Mouse (Mus musculus) fat pad, adult 2 months (tissue): ENCODE measurements around the gene Mlf2.
"Not testable (repeated sequence)": the region's sequence is repeated elsewhere in the genome, so short reads cannot be mapped to it uniquely, and the experiment has no call there.

Experiments used
- DNase-seq: peaks from one replicate; pipeline ENCODE4 v3.0.0-alpha.2; 2011; ENCODE audit warnings: low read depth, low spot score; ENCODE audit errors: extremely low read depth

Mlf2 gene

DNA sequence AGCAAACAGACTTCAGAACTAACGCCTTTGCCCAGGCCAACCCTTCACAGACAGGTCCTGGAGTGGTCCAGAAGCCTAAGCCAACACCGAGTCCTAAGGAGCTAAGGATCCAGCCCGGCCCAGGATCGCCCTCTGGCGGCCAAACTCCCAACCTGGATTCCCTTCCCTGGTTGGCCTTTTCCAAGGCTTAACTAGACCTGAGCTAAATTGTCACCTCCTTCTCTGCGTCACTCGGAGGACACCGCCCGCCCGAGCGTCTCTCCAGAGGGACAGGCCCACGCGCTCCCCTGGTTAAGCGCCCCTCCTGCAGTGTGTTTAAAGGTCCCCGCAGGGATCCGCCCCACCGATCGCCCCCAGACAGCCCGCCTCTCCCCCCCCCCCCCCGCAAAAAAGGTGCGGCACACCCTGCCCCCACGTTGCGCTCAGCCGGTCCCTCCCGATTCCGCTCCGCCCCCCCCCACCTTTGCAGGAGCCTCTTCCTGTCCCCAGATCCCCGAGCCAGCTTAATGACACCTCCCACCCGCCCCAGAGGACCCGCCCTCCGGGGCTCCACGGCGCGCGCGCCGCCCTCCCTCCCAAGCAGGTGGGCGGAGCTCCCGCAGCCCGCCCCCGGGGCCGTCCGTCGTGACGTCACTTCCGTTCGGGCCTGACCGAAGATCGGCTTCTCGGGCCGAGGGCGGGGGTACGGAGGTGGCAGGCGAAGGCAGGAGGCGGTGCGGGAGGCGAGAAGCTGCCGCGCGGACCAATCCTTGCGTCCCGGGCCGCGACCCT is at the start of gene Mlf2:
Gene Mlf2 (plus strand): TSS at position 633 of the 771 bp plus-strand sequence.
- DNase-seq: no peak

DNA sequence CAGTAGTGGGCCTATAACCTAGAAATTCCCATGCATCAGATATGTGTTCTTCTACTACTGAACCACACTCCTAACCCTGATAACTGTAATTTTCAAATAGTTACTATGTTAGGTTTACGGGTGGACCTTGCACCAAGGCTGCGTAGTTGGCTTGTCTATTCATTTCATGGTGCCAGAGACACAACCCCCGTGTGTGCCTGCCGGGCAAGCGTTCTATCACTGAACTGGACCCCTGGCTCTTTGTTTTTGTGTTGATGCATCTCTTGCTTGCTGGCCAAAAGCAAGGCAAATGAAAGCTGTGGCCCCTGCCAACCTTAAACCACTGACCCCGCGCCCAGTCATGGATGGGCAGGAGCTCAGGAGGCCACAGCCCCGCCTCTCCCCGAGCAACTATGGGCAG is 49.4 kb upstream of the Mlf2 start:
- no peak for DNase-seq

DNA sequence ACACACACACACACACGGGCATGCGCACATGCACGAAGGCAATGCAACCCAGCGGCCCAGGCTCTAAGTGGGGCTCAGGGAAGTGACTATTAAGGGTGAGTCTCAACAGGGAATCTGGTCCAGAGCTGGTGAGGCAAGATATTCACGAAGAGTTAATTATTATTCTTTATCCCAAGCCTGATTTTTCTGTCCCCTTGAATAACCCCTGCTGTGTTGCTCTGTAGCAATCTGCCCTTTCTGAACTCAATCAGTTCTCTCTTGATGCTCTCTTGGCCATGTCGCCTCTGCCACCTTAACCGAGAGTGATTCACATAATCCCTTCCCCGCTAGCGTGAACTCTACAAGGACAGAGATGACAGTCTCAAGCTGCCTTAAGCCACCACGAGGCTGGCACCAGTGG is 47.8 kb upstream of the Mlf2 start:
- DNase-seq: no peak

DNA sequence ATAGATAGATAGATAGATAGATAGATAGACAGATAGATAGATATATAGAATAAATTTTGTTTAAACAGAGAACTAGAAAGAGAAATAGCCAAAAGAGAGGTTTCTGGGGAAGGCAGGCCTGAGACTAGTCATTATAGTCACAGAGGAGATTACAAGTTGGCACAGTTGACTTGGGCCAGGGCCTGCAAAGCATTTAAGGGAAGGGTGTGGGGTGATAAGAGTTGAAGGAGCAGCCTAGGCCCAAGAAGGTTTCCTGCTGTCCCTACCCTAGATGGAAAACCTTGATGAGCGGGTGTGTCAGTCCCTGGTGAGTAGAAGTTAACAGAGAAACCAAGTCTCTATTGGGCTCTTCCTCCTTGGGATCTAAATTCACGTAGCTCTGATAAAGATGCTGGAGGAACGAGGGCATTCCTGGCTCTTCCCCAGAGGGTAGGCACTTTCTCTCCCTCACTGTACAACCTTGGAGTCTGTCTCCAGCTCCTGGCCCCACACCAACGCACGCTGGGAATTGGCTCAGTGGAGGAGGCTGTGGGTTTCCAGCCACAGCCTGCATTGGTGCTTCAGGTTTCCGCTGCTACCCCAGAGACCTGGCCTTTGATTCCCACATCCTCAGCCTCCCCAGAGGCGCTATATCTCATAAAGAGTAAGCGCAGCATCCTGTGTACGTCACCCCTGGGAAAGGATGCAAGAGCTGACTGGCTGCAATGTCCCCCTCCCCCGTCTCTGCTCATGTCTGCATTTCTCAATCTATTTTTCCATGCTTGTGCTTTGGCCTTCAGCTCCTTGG is 46.3 kb upstream of the Mlf2 start:
- DNase-seq: no peak

DNA sequence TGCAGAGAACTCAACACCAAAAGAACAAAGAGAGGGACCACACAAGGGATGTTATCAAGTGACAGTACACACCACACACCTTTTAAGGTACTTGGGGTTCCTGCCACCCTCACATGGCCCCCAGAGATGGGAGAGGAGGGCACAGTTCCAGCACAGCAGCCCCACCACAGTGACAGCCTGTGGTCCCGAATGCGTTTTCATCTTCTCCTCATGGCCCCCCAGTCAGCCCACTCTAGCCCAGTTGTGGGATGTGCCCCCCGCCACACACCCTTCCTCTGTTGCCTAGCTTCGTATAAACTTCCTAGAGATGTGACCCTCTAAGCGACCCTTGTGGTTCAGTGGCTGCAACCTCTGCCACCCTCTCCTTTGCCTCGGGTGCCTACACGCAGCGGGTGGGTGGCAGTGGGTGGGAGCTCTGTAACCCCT is 45.2 kb upstream of the Mlf2 start:
- no peak for DNase-seq

DNA sequence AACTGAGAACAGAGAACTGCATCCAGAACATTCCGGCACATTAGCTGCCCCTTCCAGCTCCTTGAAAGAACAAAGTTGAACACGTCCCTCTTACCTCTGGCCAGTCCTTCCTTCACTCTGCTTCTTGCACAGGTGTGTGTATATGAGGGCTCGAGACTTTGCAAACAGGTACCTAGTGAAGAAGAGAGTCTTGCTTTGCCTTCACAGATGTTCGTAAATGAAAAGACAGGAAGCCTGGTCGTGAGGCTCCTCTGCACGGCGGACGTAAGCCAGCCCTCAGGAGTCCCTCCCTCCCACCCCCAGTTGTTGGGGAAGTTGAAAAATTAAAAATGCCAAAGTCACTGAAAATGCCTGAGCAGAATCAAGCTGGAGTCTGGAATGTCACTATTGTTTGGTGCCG is 43.2 kb upstream of the Mlf2 start, which contains the start of gene Cd4:
Gene Cd4 (minus strand): TSS at position 236 of the 400 bp plus-strand sequence.
- DNase-seq: no peak

DNA sequence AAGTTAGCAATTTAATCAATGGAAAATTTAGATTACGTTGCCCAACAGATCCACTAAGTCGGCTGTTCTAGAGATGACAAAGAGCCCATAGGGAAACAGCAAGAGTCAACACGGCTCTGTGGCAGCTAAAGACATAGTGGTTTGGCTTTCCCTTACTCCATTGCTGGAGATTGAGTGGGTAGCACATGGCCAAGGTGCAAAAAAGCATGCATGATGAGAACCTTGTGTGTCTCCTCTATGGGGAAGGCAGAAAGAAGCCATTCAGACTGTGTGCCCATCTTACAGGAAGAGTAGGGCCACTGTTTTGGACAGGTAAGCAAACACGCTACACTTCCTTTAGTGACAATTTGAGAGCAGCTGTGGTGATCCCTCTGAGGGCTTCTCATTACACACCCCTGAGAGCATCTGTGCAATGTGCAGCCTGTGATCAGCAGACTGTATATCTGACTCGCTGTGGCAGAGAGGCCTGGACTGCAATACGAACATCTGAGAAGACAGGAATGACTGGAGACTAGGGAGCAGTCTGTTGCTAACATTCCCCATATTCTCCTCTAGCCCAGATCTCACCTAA is 42.5 kb upstream of the Mlf2 start:
- no peak for DNase-seq

DNA sequence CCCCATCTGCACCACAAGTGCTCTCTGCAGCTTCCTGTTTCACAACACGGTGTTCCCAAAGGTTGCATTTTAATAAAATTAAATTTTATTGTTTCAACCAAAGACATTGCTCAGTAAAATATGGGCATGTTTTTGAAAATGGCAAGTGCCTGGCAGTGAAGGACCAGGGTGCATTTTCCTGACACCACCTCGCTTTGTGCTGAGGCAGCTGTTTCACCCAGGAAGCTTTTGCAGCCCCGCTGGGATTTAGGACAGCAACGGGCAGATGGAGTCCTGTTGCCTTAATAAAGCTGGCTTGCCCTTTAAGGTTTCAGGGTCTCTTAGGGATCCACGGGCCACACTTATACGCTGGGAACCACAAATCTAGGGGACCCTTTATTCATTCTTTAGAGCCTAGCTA is 40.2 kb upstream of the Mlf2 start:
- no peak for DNase-seq

DNA sequence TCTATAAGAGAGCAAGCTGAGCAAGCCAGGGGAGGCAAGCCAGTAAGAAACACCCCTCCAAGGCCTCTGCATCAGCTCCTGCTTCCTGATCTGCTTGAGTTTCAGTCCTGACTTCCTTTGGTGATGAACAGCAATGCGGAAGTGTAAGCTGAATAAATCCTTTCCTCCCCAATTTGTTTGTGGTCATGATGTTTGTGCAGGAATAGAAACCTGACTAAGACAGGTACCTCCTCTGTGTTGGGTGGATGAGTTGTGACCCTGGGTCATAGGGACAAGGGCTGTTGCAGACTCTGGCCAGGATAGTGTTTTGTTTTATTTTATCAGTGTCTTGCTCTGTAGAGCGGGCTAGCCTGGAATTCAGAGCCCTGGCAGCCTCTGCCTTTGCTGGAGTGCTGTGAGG is 37.1 kb upstream of the Mlf2 start:
- DNase-seq: not testable (repeated sequence)

DNA sequence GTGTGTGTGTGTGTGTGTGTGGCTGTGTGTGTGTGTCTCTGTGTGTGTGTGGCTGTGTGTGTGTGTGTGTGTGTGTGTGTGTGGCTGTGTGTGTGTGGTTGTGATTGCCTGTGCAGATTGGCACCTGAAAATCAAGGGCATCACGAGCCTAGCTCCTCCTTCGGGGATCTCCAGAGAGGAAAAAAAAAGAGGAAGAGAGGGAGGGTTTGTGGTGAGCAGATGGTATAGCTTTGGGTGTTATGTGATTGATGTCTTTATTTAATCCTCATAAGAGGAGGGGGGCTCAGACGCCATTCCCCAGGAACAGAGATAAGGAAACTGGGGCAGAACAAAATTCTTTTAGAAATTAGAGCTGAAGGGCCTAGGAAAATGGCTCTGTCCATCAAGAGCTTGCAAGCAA is 32.8 kb upstream of the Mlf2 start:
- no peak for DNase-seq

DNA sequence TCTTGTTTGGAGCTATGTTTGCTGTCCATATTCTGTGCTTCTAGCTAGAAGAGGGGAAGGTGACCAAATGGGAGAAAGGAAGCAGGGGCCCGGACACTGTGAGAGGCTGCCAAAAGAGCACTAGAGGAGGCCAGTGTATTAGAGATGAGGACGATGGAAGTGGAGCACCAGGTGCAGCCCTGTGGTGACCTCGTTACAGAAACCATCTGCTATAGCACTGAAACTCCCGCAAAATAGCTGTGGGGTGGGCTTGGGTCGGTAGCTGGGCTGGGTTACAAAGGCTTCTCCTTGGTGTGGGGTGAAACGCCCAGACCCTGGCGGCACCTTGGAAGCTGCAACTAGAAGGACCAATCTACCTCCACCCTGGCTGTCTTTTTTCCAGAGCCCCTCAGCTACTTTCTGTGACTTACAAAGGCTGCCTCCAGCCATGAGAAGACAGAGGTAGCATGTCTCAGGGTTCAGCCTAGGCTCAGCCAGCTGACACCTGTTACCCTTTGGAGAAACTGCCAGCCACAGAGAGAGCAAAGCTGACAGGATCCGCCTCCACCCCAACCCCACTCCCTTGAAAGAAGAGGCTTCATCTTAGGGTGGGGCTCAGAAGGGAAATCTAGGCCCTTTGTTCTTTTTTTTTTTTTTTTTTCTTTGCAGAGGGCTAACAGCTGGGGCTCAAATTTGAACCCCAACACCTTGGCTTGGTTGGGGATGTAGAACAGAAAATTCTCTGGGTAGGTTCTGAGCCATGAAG is 31.0 kb upstream of the Mlf2 start:
- DNase-seq: no peak

DNA sequence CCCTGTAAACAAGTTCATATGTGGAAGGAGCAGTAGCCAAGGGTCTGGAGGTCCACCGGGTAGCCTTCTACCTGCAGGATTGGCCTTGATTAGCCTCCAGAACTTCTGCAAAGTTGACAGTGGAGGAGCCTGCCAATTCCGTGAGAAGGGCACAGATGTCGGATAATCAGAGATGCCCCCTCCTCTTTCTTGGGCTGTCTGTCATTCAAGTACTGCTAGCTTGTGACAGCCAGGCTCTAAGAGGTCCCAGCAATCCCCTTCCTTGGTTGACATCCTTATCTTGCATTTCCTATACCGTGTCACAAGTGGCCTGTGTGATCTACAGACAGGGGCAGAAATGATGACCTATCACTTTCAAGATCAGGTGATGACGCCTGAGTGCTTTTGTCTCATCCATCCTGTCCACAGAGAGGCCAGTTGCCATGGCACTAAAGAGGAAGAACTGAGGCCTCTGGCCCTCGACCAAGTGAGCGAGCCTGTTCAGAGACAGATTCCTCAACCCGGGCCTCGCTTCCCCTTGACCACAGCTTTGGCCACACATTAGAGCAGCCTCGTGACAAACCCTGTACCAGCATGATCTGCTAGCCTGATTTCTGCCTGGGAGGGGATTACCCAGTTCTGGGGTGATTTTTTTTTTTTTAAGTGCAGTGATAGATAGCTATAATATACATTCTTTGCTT is 30.2 kb upstream of the Mlf2 start:
- DNase-seq: no peak

DNA sequence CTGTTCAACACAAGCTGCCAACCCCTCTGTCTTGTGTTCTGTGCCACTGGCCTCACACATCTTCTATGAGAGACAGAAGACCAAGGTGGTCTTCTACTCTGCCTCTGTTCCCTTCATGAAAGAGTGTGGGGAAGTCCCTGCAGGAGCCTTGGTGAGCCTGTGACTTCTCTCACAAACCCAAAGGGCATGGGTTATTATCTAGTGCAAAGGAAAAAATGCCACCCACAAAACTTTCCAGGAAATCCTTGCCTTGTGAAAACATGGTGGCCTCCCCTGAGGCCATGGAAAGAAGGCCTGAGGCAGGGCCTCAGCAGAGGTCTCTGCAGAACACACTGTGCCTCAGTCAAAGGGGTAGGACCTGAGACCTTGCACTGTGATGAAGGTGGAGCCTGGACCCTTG is 29.3 kb upstream of the Mlf2 start:
- no peak for DNase-seq

DNA sequence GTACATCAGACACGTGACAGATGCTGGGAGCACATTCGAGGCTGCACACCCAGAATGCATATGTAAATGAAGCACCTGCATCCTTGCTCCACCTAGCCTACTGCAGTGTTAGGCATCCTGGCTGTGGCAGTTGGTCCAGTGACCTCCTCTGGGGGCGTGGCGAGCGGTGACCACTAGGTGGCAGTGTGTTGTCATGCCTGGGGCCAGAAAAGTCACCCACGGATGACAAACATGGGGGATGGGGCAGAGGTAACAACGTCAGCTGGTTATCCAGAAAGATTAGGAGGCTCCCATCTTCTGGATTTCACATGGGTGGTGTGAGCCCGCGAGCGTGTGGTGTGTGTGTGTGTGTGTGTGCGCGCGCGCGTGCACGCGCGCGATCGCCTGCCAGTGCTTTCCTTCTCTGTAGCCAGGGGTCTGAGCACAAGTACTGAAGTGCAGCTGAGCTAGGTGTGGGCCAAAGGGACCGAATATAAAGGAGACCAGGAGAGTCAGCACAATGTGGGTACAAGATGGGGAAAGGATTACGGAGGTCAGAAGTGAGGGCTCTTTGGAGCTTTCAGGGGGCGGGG is 27.5 kb upstream of the Mlf2 start:
- DNase-seq: no peak

DNA sequence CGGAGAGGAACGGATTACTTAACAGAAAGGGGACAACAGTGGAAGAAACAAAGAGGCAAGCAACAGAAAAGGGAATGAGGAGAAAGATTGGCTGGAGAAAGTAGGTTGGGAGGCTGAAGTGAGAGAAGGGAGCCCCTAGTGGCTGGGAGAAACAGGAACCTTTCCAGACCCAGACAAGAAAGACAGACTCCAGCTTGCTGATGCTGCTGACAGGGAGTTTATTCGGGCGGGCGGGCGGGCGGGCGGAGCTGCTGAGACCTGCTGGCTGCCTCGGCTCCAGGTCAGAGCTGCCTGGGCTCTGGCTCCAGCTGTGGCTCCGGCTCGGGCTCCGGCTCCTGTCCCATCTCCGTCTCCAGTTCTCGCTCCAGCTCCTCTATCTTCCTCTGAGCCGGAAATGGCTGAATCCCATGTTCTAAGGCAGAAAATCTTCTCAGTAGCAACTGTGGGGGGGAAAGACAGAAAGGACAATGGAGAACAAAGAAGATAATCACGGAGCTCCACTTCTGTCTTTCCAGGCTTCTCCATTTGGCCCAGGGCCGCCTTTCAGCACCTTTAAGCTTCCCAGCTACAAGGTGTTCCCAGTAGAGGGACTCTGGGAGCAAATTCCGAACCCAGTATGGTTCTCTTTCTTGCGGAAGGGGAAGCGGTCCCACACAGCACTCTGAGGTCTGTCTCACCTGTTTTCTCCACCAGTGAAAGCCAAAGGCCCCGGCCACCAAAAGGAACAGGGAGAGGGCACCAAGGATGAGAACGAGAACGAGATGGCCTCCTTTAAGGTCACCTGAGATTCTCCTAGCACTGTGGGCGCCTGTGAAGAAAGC is 26.8 kb upstream of the Mlf2 start:
- no peak for DNase-seq

DNA sequence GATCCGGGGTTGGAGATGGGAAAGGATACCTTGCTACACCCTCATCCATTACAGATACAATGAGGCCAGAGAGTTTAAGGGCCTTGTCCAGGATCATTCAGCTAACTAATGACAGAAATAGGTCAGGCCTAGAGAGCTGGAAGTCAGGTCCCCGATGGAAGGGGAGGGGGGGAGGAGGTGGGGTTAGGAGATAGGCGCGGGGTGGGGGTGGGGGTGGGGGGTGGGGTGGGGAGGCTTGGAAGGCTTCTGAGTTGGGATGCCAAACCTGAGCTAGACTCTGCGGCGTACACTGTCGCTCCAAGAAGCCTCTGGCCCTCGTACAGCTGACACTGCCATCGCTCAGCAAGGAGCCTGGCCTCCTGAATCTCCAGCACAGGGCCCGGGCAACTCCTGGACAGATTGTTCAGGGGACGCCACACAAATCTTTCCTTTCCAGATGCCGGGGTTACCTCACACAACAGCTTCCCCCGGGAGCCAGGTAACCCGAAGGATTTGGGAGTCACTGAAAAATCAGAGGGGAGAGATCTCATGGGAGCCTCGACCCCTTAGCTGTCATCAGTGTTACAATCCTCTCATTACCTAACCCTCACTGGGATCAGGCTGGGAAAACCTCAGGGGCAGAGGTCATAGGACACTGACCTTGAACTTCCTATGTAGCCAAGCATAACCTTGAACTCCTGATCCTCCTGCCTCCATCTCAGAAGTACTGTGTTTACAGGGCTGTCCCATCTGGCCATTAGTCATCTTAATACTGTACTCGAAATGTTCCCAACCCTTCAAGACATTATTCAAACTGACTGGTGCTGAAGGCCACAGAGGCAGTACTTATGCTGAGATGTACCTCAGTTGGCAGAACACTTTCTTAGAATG is 26.0 kb upstream of the Mlf2 start:
- no peak for DNase-seq

DNA sequence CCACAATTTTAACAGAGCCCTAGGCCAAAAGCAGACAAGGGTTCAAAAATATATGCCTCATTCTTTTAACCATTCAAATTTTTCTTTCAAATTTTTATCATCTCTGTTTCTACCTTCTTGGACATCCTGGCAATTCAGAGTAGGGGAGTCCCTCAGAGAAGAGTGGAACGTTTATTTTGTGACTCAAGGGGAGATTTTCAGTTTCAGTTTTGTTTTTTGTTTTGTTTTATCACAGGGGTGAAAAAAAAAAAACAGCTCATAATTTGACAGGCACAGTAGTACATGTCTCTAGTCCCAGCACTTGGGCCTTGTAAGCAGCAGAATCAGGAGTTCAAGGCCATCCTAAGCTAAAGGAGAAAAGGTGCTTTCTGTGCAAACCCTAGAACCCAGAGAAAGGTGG is 23.4 kb upstream of the Mlf2 start:
- no peak for DNase-seq

DNA sequence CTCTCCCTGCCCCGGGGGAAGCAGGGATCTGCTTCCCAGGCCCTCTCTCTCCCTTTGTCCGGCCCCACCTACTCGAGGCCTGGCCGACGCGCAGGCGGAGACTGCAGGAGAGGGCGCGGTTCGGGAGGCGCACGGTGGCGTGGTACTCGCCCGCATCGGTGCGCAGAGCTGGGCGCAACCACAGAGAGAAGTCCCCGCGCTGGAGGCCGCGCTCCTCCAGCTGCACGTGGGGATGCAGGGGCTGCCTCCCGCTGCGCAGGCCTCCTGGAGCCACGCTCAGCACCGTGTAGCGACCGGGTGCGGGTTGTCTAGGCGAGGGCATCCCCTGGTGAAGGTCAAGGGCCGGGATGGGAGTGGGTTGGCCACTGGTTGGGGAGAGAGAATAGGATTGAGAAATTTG is 21.2 kb upstream of the Mlf2 start:
- no peak for DNase-seq
